Mouse (Mus musculus): ENCODE measurements around the gene Cby1. TPM values are rescaled to one million over a fixed set of nuclear protein-coding genes. Genes with fewer than 3 reads are reported as not detected.

Gene Cby1
- total RNA-seq, 4 experiments from 2014 or later = 16.1 to 24.6 (median 19.7) TPM

DNA sequence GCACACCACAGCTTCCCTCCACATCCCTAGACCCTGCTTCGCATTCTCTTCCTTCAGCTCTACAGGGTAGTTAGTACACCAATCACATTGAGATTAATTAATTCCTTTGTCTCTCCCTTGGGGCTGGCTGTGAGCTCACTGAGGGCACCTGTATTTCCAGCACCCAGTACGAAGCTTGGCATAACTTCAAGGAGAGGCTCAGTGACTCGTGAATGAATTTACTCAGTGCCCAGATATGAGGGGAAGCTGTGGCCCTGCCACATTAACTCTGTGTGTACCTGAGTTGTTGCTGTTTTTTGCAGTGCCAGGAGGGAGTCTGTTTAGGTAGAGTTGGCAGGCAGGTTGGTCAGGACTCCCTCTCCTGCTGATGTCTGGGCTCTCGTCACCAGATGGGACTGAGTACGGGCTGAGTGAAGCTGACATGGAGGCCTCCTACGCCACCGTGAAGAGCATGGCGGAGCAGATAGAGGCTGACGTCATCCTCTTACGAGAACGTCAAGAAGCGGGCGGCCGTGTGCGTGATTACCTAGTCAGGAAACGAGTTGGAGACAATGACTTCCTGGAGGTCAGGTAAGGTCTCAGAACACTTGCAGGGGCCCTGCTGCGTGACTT is 47.7 kb downstream of the Cby1 start:
- DNase-seq (ENCODE audit: low spot score) = no peak

DNA sequence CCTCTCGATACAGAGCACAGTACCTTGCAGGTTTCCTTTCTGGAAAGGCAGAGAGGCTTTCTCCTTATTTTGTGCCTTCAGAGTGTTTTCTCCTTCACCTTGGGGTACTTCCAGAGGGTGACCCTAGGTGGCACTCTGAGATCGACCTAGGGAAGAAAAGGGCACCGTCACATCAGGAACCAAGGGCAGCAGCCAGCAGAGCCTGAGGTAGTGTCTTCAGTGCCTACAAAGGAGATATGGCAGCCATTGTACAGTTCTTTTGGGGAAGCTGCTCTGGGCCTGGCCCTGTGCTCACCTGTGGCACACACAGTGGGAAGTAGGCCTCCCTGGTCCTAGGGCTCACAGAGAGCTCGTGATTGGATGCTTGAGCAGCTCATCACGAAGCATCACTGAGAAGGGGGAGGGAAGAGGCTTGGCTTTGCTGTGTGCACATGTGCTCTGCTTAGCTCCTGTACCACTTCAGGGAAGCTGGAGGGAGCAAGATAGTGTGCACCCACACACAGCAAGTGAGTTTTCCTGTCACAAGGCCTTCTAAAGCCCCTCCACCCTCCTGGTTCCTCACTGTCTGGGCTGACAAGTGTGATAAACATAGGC is 49.3 kb downstream of the Cby1 start:
- DNase-seq (ENCODE audit: low spot score) = no peak

- DNase-seq (ENCODE audit: low spot score) = no peak
These were observed 56.6 kb downstream of the Cby1 start for GRCm38 (mm10) chr15:79715646-79716045.

GRCm38 (mm10) chr15:79716710-79717109 is 57.7 kb downstream of the Cby1 start:
- DNase-seq (ENCODE audit: low spot score) = no peak

Other genes with a start within 250 kb of the Cby1 start
- gene Csnk1e, start 203.6 kb upstream of the Cby1 start, total RNA-seq (2022) = 10 to 100 TPM; 49.3 to 64.6 (median 56.6) TPM
- 1 to 10 TPM in 3 of 4 experiments, under 1 TPM in 1; 0.92 to 1.6 (median 1.4) TPM for gene Kcnj4, start 154.0 kb upstream of the Cby1 start, total RNA-seq (2022)
- 1 to 10 TPM; 4.3 to 5.2 (median 4.5) TPM for gene Kdelr3, start 142.8 kb upstream of the Cby1 start, total RNA-seq (2022)
- gene Ddx17, start 112.5 kb upstream of the Cby1 start, total RNA-seq (2022) = 10 to 100 TPM; 67.0 to 82.8 (median 74.6) TPM
- under 1 TPM in 1 of 4 experiments, not detected in 3; 0.28 TPM for gene Dmc1, start 54.1 kb upstream of the Cby1 start, total RNA-seq (2022)
- under 1 TPM; 0.37 to 0.82 (median 0.63) TPM for gene Fam227a, start 243 bp upstream of the Cby1 start, total RNA-seq (2022)
- 100 to 1,000 TPM; 103 to 122 (median 108) TPM for gene Tomm22, start 11.7 kb downstream of the Cby1 start, total RNA-seq (2022)
- 10 to 100 TPM; 19.7 to 28.9 (median 23.3) TPM for gene Josd1, start 28.7 kb downstream of the Cby1 start, total RNA-seq (2022)
- gene Gtpbp1, start 31.6 kb downstream of the Cby1 start, total RNA-seq (2022) = 10 to 100 TPM; 24.8 to 31.0 (median 29.0) TPM
- gene Sun2, start 83.3 kb downstream of the Cby1 start, total RNA-seq (2022) = 10 to 100 TPM; 83.8 to 98.3 (median 94.7) TPM
- gene Dnal4, start 118.7 kb downstream of the Cby1 start, total RNA-seq (2022) = 10 to 100 TPM; 21.0 to 25.3 (median 21.7) TPM
- 1 to 10 TPM; 1.3 to 2.0 (median 1.8) TPM for gene Nptxr, start 145.6 kb downstream of the Cby1 start, total RNA-seq (2022)
- under 1 TPM in 3 of 4 experiments, not detected in 1; 0.33 to 0.69 (median 0.47) TPM for gene Npcd, start 175.0 kb downstream of the Cby1 start, total RNA-seq (2022)
- gene Cbx6, start 175.5 kb downstream of the Cby1 start, total RNA-seq (2022) = 10 to 100 TPM; 15.5 to 20.3 (median 18.9) TPM
- gene Apobec3, start 232.5 kb downstream of the Cby1 start, total RNA-seq (2022) = 1 to 10 TPM; 7.2 to 8.4 (median 8.0) TPM

Data from heart, adult 8-10 months (tissue).